Mouse (Mus musculus) heart, adult 2 months (tissue): ENCODE data around the gene Itih1. TPM values are rescaled to one million over a fixed set of nuclear protein-coding genes. Genes with fewer than 3 reads are reported as not detected.

Experiments
- DNase-seq, 2 experiments: peaks; one replicate each; pipeline ENCODE4 v3.0.0; 2021
- H3K27ac ChIP-seq: fragments of 200-600 bp; 2 replicates; pipeline ENCODE4 v1.8.1; 2022
- H3K27me3 ChIP-seq: fragments of 200-500 bp; 2 replicates; pipeline ENCODE4 v1.6.1; 2012; ENCODE audit warnings: mild to moderate bottlenecking, low read length, inconsistent platforms, mixed read lengths; ENCODE audit not compliant: control insufficient read depth, insufficient read depth
- H3K36me3 ChIP-seq: fragments of 200-500 bp; 2 replicates; pipeline ENCODE4 v1.6.1; 2012; ENCODE audit warnings: low read length, inconsistent platforms; ENCODE audit not compliant: control insufficient read depth, insufficient read depth
- H3K4me1 ChIP-seq: fragments of 200-500 bp; 2 replicates; pipeline ENCODE4 v1.6.1; 2011; ENCODE audit warnings: low read length; ENCODE audit not compliant: control insufficient read depth, insufficient read depth
- H3K4me3 ChIP-seq: fragments of 200-600 bp; 2 replicates; pipeline ENCODE4 v1.8.1; 2022
- H3K79me2 ChIP-seq: fragments of 200-500 bp; replicated peaks from 2 replicates; pipeline ENCODE4 v1.6.1; 2012; ENCODE audit warnings: mild to moderate bottlenecking, inconsistent platforms, low read length, moderate library complexity, mixed read lengths; ENCODE audit not compliant: control insufficient read depth, insufficient read depth
- H3K9ac ChIP-seq: fragments of 200-500 bp; 2 replicates; pipeline ENCODE4 v1.6.1; 2012; ENCODE audit warnings: low read depth, mild to moderate bottlenecking, control low read depth, inconsistent platforms, low read length, mixed read lengths
- CTCF ChIP-seq: fragments of 200-600 bp; IDR thresholded peaks from 2 replicates; pipeline ENCODE4 v1.8.1; 2022; ENCODE audit warnings: antibody characterized with exemption, mild to moderate bottlenecking, moderate library complexity
- EP300 ChIP-seq: fragments of 200-500 bp; IDR thresholded peaks from 2 replicates; pipeline ENCODE4 v1.6.1; 2011; ENCODE audit warnings: low read depth, low read length, control low read depth; ENCODE audit not compliant: insufficient read depth
- POLR2A ChIP-seq: fragments of 200-500 bp; IDR thresholded peaks from 2 replicates; pipeline ENCODE4 v1.6.1; 2011; ENCODE audit warnings: mild to moderate bottlenecking, low read depth, low read length, control low read depth; ENCODE audit not compliant: insufficient read depth
- whole genome bisulfite sequencing: fragments of 180-500 bp; shearing (Covaris S2); methylation state at CpG from one replicate; pipeline ENCODE4 v1.1.7; 2018; 5-methylcytosine and 5-hydroxymethylcytosine counted together
- intact Hi-C: fragments of 180-260 bp; cut with DNase I; formaldehyde crosslinking; loops from one replicate; pipeline ENCODE4 v1.15.1; 2025
- polyA plus RNA-seq: library from polyadenylated mRNA; depleted of rRNA; stranded (reverse); fragments of >200 nt; gene quantifications from 2 replicates; pipeline ENCODE4 v1.2.3, GENCODE M21; 2012
- total RNA-seq, 2 experiments: library from RNA; stranded (reverse); gene quantifications; 2 replicates each; pipeline ENCODE4 v1.2.3; 2021

Gene Itih1
- total and polyA plus RNA-seq, 3 experiments = 0.04 TPM; not detected in 2

GRCm38 (mm10) chr14:30903036-30903435 is 40.1 kb downstream of the Itih1 start:
- Histone ChIP-seq H3K27ac (no peak overlapping the region), H3K27me3 (no peaks in the 10 kb centered on the region), H3K4me1 (no peaks in the 10 kb centered on the region), H3K4me3 (no peak overlapping the region), H3K79me2 (no peaks in the 10 kb centered on the region), H3K9ac (no peak overlapping the region), H3K36me3 (no peaks in the 10 kb centered on the region)
- WGBS = 37% methylated on average over 3 of the region's 3 CpGs
- intact Hi-C loops = no loop called here
- TF ChIP-seq EP300 = no peak
- TF ChIP-seq CTCF = no peak
- no peak for TF ChIP-seq POLR2A
- no peak for DNase-seq

- DNase-seq = no peak
- Histone ChIP-seq H3K9ac (no peak overlapping the region), H3K27me3 (no peaks in the 10 kb centered on the region), H3K4me3 (no peak overlapping the region), H3K36me3 (no peaks in the 10 kb centered on the region), H3K4me1 (no peaks in the 10 kb centered on the region), H3K27ac (no peak overlapping the region), H3K79me2 (no peaks in the 10 kb centered on the region)
- 84% methylated on average over 5 of the region's 5 CpGs for WGBS
- intact Hi-C loops = no loop called here
- no peak for TF ChIP-seq POLR2A
- no peak for TF ChIP-seq CTCF
- TF ChIP-seq EP300 = no peak
Measured at GRCm38 (mm10) chr14:30902628-30903027, 40.5 kb downstream of the Itih1 start.

GRCm38 (mm10) chr14:30899972-30900371 is 43.1 kb downstream of the Itih1 start:
- Histone ChIP-seq H3K9ac (no peak overlapping the region), H3K79me2 (no peaks in the 10 kb centered on the region), H3K27ac (no peak overlapping the region), H3K4me1 (no peaks in the 10 kb centered on the region), H3K4me3 (no peak overlapping the region), H3K27me3 (no peaks in the 10 kb centered on the region), H3K36me3 (no peaks in the 10 kb centered on the region)
- DNase-seq = no peak
- TF ChIP-seq CTCF (no peak), POLR2A (no peak), EP300 (no peak)
- intact Hi-C loops = no loop called here
- 64% methylated on average over 3 of the region's 3 CpGs for WGBS

GRCm38 (mm10) chr14:30888271-30888732 is 54.8 kb downstream of the Itih1 start:
- H3K79me2 ChIP-seq = no peaks in the 10 kb centered on the region
- no peak overlapping the region for H3K9ac ChIP-seq
- TF ChIP-seq EP300 (no peak), CTCF (peak; percentile 56), POLR2A (no peak)
- no peak overlapping the region for H3K4me3 ChIP-seq
- H3K27ac ChIP-seq = peak overlapping the region; percentile 61
- no peaks in the 10 kb centered on the region for H3K36me3 ChIP-seq
- peak; percentile 65 to 69 for DNase-seq
- H3K4me1 ChIP-seq = peaks cover 4% of the 10 kb centered on the region
- no peaks in the 10 kb centered on the region for H3K27me3 ChIP-seq
- WGBS = 4% methylated on average over 9 of the region's 9 CpGs
- intact Hi-C loops = no loop called here

- H3K9ac ChIP-seq = no peak within 1 kb of the TSS
- intact Hi-C loops = no loop called here
- peaks cover 4% of the 10 kb centered on the region for H3K4me1 ChIP-seq
- H3K27me3 ChIP-seq = no peaks in the 10 kb centered on the region
- no peak for DNase-seq
- no peak within 1 kb of the TSS for H3K4me3 ChIP-seq
- no peak within 1 kb of the TSS for H3K27ac ChIP-seq
- no peaks in the 10 kb centered on the region for H3K36me3 ChIP-seq
- H3K79me2 ChIP-seq = no peaks in the 10 kb centered on the region
- WGBS = 70% methylated on average over 3 of the region's 3 CpGs
- TF ChIP-seq POLR2A = no peak
- TF ChIP-seq CTCF = no peak
- TF ChIP-seq EP300 = no peak
Measured at GRCm38 (mm10) chr14:30886204-30886603, 56.9 kb downstream of the Itih1 start, which contains the start of gene Itih4. Gene Itih4, plus strand, starts transcription at chr14:30886476.

- DNase-seq = no peak
- TF ChIP-seq CTCF (no peak), POLR2A (no peak), EP300 (no peak)
- Histone ChIP-seq H3K27me3 (no peaks in the 10 kb centered on the region), H3K79me2 (no peaks in the 10 kb centered on the region), H3K27ac (no peak overlapping the region), H3K4me1 (peaks cover 4% of the 10 kb centered on the region), H3K4me3 (no peak overlapping the region), H3K9ac (no peak overlapping the region), H3K36me3 (no peaks in the 10 kb centered on the region)
- 14% methylated on average over 3 of the region's 3 CpGs for WGBS
- intact Hi-C loops = no loop called here
Measured at GRCm38 (mm10) chr14:30885298-30885697, 57.8 kb downstream of the Itih1 start.
